8 mouse cellular contexts compared by ENCODE assay signal in genomic region chr11:106555805-106556615, GRCm38 (mm10). TPM values are rescaled to one million over a fixed set of nuclear protein-coding genes. Genes with fewer than 3 reads are reported as not detected.
A peak's percentile ranks its signal among the peaks of the same experiment; 100 is the strongest.
DNase-seq lines count a peak whose midpoint lies in the region; ATAC-seq and TF ChIP-seq lines count a peak whose summit lies in the region.
"Had no signal": no experiment of that assay in that cellular context is flagged by ENCODE, and none has a peak within 500 bp of the region (broad histone marks: within the 10 kb centered on the region; RNA-seq: fewer than 3 reads in every experiment).

No protein-coding gene starts in this region.

- peak overlapping the region; percentile 55 for H3K27ac ChIP-seq in liver, embryonic 11.5 days (ENCODE audit: low read depth, low read length)

- peak overlapping the region; percentile 3 for H3K4me3 ChIP-seq in E14TG2a.4 (replicated peaks; ENCODE audit: low read length)
- no peak overlapping the region for H3K4me3 ChIP-seq in liver, embryonic 11.5 days (ENCODE audit: low read depth, low read length)
- H3K4me3 ChIP-seq: embryonic facial prominence, embryonic 13.5 days had no signal

- H3K4me2 ChIP-seq in liver, embryonic 11.5 days: no peak overlapping the region
- H3K4me2 ChIP-seq: embryonic facial prominence, embryonic 13.5 days had no signal

- peaks cover 71% of the 10 kb centered on the region for H3K4me1 ChIP-seq in E14TG2a.4 (replicated peaks; ENCODE audit: low read depth, low read length)
- H3K4me1 ChIP-seq in liver, embryonic 11.5 days (replicated peaks; ENCODE audit: control insufficient read depth, insufficient read depth, low read length): peaks cover 33% of the 10 kb centered on the region

- no peak for TF ChIP-seq CTCF in E14TG2a.4 (conservative IDR thresholded peaks at IDR 0.05; ENCODE audit: low read length)

- H3K9ac ChIP-seq in liver, embryonic 11.5 days (ENCODE audit: low read depth, low read length): no peak overlapping the region
- H3K9ac ChIP-seq: embryonic facial prominence, embryonic 13.5 days had no signal

- peaks cover 11% of the 10 kb centered on the region for H3K36me3 ChIP-seq in E14TG2a.4 (ENCODE audit: insufficient read depth, low read length)
- no peaks in the 10 kb centered on the region for H3K36me3 ChIP-seq in liver, embryonic 11.5 days (ENCODE audit: control insufficient read depth, insufficient read depth, low read length)
- H3K36me3 ChIP-seq: embryonic facial prominence, embryonic 13.5 days had no signal

- DNase-seq in 3T3-L1 (ENCODE audit: low read depth, low spot score): peak; percentile 73
- DNase-seq in kidney, adult 11 months: peak; percentile 79
- DNase-seq in liver, embryonic 11.5 days (ENCODE audit: low spot score): no peak
- no peak for DNase-seq in thymus, postnatal 4 days
- DNase-seq in layer of hippocampus, postnatal 25 days (ENCODE audit: extremely low spot score in 1 of 2, low spot score in 1 of 2): no peak
- DNase-seq in urinary bladder, postnatal 25 days (ENCODE audit: low spot score): no peak

- peak; percentile 64 for ATAC-seq in liver, embryonic 11.5 days (replicated peaks; ENCODE audit: low FRiP score)

- H3K9me3 ChIP-seq in E14TG2a.4 (ENCODE audit: low read length): no peaks in the 10 kb centered on the region
- H3K9me3 ChIP-seq in liver, embryonic 11.5 days (ENCODE audit: control insufficient read depth, low read length): no peaks in the 10 kb centered on the region
- H3K9me3 ChIP-seq: embryonic facial prominence, embryonic 13.5 days had no signal

- 52% methylated on average over 10 of the region's 10 CpGs for WGBS in liver, embryonic 11.5 days

- H3K27me3 ChIP-seq in E14TG2a.4 (ENCODE audit: insufficient read depth, low read length): no peaks in the 10 kb centered on the region
- H3K27me3 ChIP-seq in liver, embryonic 11.5 days (replicated peaks; ENCODE audit: control insufficient read depth, insufficient read depth, low read length): no peaks in the 10 kb centered on the region
- H3K27me3 ChIP-seq: embryonic facial prominence, embryonic 13.5 days had no signal

RNA-seq across cellular contexts. Expression of gene Tex2, which starts 57.2 kb away (rescaled TPM):
- polyA plus RNA-seq in liver, embryonic 11.5 days (2014; fragmentation: Nextera tagmentation; extraction: Ambion mirVana): 13.4 and 15.9 TPM in 2 replicates
- total RNA-seq in layer of hippocampus, postnatal 25 days (2021): 100 to 1,000 TPM; 129 to 144 TPM

Comparison
In these comparisons a context has a peak if more than half of its experiments do, and no peak if none do; other contexts are left out.
1. DNase-seq: peak in 3T3-L1 (single experiment) and kidney, adult 11 months (single experiment); none in liver, embryonic 11.5 days (single experiment), thymus, postnatal 4 days (single experiment), layer of hippocampus, postnatal 25 days (0 of 2) and urinary bladder, postnatal 25 days (single experiment).